Mouse (Mus musculus) stomach, postnatal 0 days (tissue): ENCODE results near the gene Panx2.

Source experiments
- CTCF ChIP-seq: IDR thresholded peaks from 2 replicates; pipeline ENCODE4 v1.5.1; 2016; ENCODE audit warnings: antibody characterized with exemption, low read depth, mild to moderate bottlenecking, moderate library complexity
- EP300 ChIP-seq: optimal IDR thresholded peaks from 2 replicates; pipeline ENCODE3; 2016; ENCODE audit warnings: antibody characterized with exemption

DNA sequence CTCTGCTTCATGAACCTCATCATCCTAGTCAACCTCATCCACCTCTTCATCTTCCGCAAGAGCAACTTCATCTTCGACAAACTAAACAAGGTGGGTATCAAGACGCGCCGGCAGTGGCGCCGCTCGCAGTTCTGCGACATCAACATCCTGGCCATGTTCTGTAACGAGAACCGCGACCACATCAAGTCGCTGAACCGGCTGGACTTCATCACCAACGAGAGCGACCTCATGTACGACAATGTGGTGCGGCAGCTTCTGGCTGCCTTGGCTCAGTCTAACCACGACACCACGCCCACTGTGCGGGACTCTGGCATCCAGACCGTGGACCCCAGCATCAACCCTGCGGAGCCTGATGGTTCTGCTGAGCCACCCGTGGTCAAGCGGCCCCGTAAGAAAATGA lies 8.7 kb downstream of the Panx2 start:
- TF ChIP-seq CTCF (no peak), EP300 (no peak)
